Mouse (Mus musculus) kidney, embryonic 15.5 days (tissue): Measurements from ENCODE around the gene Map3k10. TPM values are rescaled to one million over a fixed set of nuclear protein-coding genes. Genes with fewer than 3 reads are reported as not detected.

Experiments used
- ATAC-seq: fragments of 200-750 bp; cut with Nextera tagmentation; replicated peaks from 2 replicates; pipeline ENCODE4 v1.8.0; 2017; ENCODE audit warnings: moderate TSS enrichment; ENCODE audit not compliant: low FRiP score
- H3K27ac ChIP-seq: fragments of 300-500 bp; sonication (generic); 2 replicates; pipeline ENCODE4 v1.5.1; 2015; ENCODE audit warnings: mild to moderate bottlenecking, inconsistent platforms
- H3K27me3 ChIP-seq: fragments of 300-500 bp; sonication (generic); 2 replicates; pipeline ENCODE4 v1.6.1; 2015; ENCODE audit warnings: inconsistent platforms
- H3K36me3 ChIP-seq: fragments of 300-500 bp; sonication (generic); 2 replicates; pipeline ENCODE4 v1.6.1; 2015; ENCODE audit warnings: inconsistent platforms
- H3K4me1 ChIP-seq: fragments of 300-500 bp; sonication (generic); 2 replicates; pipeline ENCODE4 v1.6.1; 2015; ENCODE audit warnings: inconsistent platforms
- H3K4me2 ChIP-seq: fragments of 300-500 bp; sonication (generic); 2 replicates; pipeline ENCODE4 v1.6.1; 2015; ENCODE audit warnings: moderate library complexity, mild to moderate bottlenecking, inconsistent platforms
- H3K4me3 ChIP-seq: fragments of 300-500 bp; sonication (generic); replicated peaks from 2 replicates; pipeline ENCODE4 v1.5.1; 2015; ENCODE audit warnings: mild to moderate bottlenecking, inconsistent platforms
- H3K9ac ChIP-seq: fragments of 300-500 bp; sonication (generic); 2 replicates; pipeline ENCODE4 v1.6.1; 2015; ENCODE audit warnings: mild to moderate bottlenecking, inconsistent platforms
- H3K9me3 ChIP-seq: fragments of 300-500 bp; sonication (generic); replicated peaks from 2 replicates; pipeline ENCODE4 v1.6.1; 2016; ENCODE audit warnings: inconsistent platforms
- WGBS: fragments of 180-500 bp; shearing (Covaris S2); methylation state at CpG from one replicate; pipeline ENCODE4 v1.1.7; 2015; ENCODE audit warnings: mixed read lengths; 5-methylcytosine and 5-hydroxymethylcytosine counted together
- polyA plus RNA-seq: library from polyadenylated mRNA; unstranded; fragments of >200 nt; fragmentation: Nextera tagmentation; extraction: Ambion mirVana; gene quantifications from 2 replicates; pipeline ENCODE4 v1.2.1, GENCODE M21; 2015

Gene Map3k10
- polyA plus RNA-seq = 6.5 and 7.6 TPM in 2 replicates

DNA sequence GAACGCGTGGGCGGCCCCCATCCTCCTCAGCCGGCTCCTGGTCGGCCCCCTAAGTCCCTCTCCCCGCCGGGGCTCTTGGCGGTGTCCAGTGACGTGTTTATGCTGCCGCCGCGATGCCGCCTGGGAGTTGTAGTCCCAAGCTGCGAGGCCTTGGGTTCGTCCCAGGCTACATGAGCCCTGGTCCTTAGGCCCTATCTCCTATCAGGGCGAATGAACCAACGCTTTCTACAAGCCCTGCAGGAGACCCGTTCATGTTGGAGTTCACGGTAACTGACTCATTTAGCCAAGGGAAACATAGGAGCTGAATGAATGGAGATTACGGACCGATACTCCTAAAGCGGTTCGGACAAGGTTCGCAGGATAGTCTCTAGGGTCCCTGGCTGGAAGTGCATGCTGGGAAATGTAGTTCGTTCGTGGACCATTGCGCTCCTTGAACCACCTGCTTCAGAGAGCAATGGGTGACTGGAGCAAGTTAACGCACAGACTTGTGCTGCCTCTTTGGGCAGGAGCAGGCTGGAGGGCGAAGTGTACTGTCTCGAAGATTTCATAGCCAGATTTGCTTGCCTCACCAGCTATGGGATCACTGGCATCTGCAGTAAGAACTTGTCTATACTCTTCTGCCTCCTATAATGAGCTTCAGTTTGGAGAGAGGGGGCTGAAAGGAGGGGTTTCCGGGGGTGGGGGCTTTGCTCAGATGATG is at the start of gene Map3k10:
Map3k10 (minus strand) TSS at position 77 of the 700 bp plus-strand sequence.
- Histone ChIP-seq H3K4me2 (peak within 1 kb of the TSS; percentile 94), H3K4me3 (peak within 1 kb of the TSS; percentile 83), H3K9me3 (no peaks in the 10 kb centered on the region), H3K9ac (peak within 1 kb of the TSS; percentile 76), H3K27me3 (no peaks in the 10 kb centered on the region), H3K36me3 (peaks cover 21% of the 10 kb centered on the region; the same call in 1 of the 2 replicates), H3K4me1 (peaks cover 31% of the 10 kb centered on the region), H3K27ac (peak within 1 kb of the TSS; percentile 94)
- under 1% methylated on average over 31 of the region's 31 CpGs for WGBS
- peak; percentile 98 for ATAC-seq

DNA sequence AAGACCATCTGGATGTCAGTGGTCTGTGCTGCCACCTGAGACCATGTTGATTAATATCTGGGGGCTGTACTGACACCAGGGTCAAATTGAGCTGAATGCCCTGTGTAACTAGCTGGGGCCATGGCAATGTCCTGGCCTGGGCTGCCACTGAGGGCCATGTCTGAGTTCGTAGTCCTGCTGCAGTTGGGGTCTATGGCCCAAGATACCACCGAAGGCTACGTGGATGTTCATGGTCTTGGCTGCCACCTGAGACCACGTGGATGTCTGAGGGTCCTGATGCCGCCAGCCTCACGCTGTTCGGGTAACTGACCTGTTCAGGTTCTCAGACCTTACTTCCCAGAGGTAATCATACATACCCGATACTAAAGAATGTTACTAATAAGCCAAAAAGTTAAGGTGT is 47.6 kb upstream of the Map3k10 start:
- ATAC-seq = no peak
- H3K36me3 ChIP-seq = no peaks in the 10 kb centered on the region
- H3K4me2 ChIP-seq = no peak overlapping the region
- no peaks in the 10 kb centered on the region; the same call in 1 of the 2 replicates for H3K9me3 ChIP-seq
- no peak overlapping the region for H3K27ac ChIP-seq
- no peak overlapping the region for H3K4me3 ChIP-seq
- H3K27me3 ChIP-seq = no peaks in the 10 kb centered on the region
- H3K9ac ChIP-seq = no peak overlapping the region
- 95% methylated on average over 8 of the region's 8 CpGs for WGBS
- H3K4me1 ChIP-seq = peaks cover 3% of the 10 kb centered on the region; the same call in 1 of the 2 replicates

DNA sequence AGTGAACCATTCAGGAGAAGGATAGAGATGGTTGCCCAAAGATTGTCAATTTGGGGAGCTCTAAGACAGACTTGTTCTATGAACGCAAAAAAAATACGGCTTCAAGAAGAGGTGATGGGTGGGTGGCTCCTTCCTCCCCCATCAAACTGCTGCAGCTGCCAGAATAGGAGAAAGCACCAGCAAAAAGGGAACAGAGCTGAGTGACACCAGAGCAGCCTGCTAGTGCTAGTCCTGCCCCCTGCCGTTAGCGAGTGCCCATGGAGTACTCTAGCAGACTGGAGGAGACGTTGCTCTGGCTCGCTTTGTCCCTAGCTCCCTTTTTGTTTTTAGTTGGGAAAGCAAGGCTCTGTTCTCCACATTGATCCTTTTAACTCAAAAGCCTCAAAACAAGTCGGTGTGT is 36.0 kb upstream of the Map3k10 start:
- no peaks in the 10 kb centered on the region for H3K4me1 ChIP-seq
- H3K9me3 ChIP-seq = no peaks in the 10 kb centered on the region
- H3K27me3 ChIP-seq = no peaks in the 10 kb centered on the region
- WGBS = 87% methylated on average over 7 of the region's 7 CpGs
- no peak for ATAC-seq
- H3K27ac ChIP-seq = no peak overlapping the region
- no peak overlapping the region for H3K4me2 ChIP-seq
- no peak overlapping the region for H3K9ac ChIP-seq
- no peaks in the 10 kb centered on the region for H3K36me3 ChIP-seq
- H3K4me3 ChIP-seq = no peak overlapping the region

DNA sequence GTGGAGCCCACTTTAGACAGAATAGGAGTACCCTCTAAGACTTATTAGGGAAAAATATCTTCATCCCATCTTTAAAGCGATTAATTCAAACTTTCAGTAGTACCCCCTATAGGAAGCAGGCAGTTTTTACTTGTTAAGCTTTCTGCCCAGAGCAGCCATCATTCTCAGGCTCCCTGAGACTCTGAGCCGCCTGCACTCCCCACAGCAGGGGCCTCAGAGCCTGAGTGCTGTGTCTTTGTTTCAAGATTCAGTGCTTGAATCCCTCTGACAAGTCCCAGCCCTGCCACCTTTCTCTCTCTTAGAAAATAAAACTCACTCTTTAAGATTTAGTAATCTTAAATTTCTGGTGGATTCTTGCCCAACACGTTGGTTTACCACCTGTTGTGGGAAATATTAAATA is 22.3 kb upstream of the Map3k10 start:
- no peak overlapping the region for H3K9ac ChIP-seq
- no peak overlapping the region for H3K27ac ChIP-seq
- no peak overlapping the region for H3K4me2 ChIP-seq
- no peak overlapping the region for H3K4me3 ChIP-seq
- ATAC-seq = no peak
- 64% methylated on average over 3 of the region's 3 CpGs for WGBS
- no peaks in the 10 kb centered on the region for H3K4me1 ChIP-seq
- H3K36me3 ChIP-seq = no peaks in the 10 kb centered on the region
- H3K27me3 ChIP-seq = no peaks in the 10 kb centered on the region
- H3K9me3 ChIP-seq = no peaks in the 10 kb centered on the region

DNA sequence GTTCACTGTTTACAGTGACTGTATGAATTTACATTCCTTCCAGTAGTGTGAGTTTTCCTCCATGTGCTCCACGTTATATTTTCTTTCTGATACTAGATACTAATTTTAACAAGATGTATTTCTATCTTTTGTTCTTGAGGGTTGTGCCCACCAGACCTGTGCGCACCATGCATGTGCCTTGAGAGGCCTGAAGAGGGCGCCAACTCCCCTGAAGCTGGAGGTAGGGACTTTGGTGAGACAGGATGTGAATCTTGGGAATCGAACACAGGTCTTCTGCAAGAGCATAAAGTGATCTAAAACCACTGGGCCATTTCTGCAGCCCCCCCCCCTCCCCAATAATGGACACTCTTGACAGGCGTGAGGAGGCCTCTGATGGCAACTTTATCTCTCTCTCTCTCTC is 16.7 kb upstream of the Map3k10 start:
- WGBS = 40% methylated on average over 5 of the region's 5 CpGs
- no peak for ATAC-seq

DNA sequence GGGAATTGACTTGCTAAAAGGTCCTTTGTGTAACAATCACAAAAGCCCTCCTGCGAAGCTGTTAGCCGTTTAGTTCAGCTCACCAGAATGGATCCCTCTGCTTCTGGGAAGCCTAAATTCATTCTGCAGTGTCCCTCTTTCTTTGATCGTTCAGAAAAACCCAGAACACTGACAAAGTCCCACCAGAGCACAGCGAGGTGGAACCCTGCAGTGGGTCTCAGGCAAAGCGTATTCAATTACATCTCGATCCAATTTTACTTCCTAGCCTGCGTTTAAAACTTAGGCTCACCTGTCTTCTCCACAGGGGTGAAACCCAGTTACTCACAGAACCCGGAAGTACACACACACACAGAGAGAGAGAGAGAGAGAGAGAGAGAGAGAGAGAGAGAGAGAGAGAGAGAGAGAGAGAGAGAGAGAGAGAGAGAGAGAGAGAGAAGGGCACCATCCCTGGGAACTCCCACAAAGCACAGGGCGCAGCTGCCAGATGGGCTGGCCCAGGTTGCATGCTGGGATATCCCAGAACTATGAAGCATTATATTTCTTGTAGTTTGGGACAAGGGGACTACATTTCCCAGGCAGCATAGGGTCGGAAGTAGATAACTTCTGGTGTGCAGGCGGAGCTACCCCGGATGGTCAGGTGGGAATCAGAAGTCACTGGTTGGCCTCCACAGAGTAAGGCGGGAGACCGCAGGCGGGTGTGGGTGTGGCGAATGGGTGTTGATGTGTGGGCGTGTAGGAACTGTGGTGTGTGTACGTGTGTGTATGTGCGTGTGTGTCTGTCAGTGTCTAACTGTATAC is 14.6 kb upstream of the Map3k10 start, which contains the start of gene Zfp607b:
Zfp607b (plus strand) TSS at position 526 of the 798 bp plus-strand sequence.
- ATAC-seq = peak; percentile 99
- H3K4me3 ChIP-seq = peak within 1 kb of the TSS; percentile 55
- H3K36me3 ChIP-seq = no peaks in the 10 kb centered on the region
- H3K9me3 ChIP-seq = no peaks in the 10 kb centered on the region
- peaks cover 18% of the 10 kb centered on the region for H3K4me1 ChIP-seq
- peak within 1 kb of the TSS; percentile 83 for H3K27ac ChIP-seq
- peak within 1 kb of the TSS; percentile 72 for H3K4me2 ChIP-seq
- 1% methylated on average over 19 of the region's 19 CpGs for WGBS
- no peaks in the 10 kb centered on the region for H3K27me3 ChIP-seq
- H3K9ac ChIP-seq = peak within 1 kb of the TSS; percentile 62

More for the DNA sequence above, 16.7 kb upstream of the Map3k10 start:
- no peak overlapping the region for H3K4me2 ChIP-seq
- H3K27ac ChIP-seq = no peak overlapping the region
- H3K27me3 ChIP-seq = no peaks in the 10 kb centered on the region
- H3K9ac ChIP-seq = no peak overlapping the region
- H3K9me3 ChIP-seq = no peaks in the 10 kb centered on the region
- no peak overlapping the region for H3K4me3 ChIP-seq
- H3K36me3 ChIP-seq = no peaks in the 10 kb centered on the region
- peaks cover 12% of the 10 kb centered on the region for H3K4me1 ChIP-seq

DNA sequence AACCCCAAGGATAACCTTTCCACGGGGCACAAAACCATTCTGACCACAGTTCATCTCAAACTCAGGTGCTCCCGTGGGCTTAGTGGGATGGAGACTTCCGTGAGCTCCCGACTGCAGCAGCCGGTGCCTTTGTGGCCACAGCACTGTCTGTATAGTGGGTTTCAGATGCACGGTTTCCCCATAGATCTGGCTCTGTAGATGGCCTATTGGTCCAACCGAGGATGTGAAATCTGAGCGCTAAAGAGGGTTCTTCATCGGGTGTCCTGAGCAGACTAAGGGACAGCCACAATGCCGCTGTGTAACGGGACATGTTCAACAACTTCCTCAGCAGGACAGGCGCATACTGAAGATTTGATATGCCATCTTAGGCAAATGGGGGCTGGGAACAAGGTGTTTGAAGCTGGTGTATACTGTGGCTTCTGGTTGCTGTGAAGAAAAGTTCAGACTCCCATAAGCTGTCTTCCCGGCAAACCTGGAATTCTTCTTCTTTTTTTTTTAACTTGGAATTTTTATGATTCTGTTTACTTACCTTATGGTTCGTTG is 13.9 kb upstream of the Map3k10 start:
- 33% methylated on average over 14 of the region's 14 CpGs for WGBS
- H3K36me3 ChIP-seq = no peaks in the 10 kb centered on the region
- H3K27ac ChIP-seq = peak overlapping the region; percentile 83; the same call in 1 of the 2 replicates

DNA sequence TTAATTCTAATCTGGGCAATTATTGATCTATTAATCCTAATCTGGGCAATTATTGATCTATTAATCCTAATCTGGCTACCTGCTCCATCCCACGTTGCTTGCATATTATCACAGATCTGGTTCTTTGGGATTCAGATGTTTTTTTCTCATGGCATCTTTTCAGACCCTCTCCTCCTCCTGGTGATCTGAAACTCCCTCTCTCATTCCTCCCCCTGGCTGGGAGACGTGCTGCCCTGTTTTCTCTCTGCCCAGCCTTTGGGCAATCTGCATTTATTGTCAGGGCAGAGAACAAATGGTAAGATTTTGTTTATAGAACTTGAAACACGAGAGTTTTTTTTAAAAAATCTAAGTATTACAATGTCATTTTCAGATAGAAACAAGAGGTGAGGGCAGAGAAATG is 13.4 kb upstream of the Map3k10 start:
- H3K9me3 ChIP-seq = no peaks in the 10 kb centered on the region
- H3K27me3 ChIP-seq = no peaks in the 10 kb centered on the region
- no peak for ATAC-seq
- peaks cover 18% of the 10 kb centered on the region for H3K4me1 ChIP-seq
- no peaks in the 10 kb centered on the region for H3K36me3 ChIP-seq
- H3K4me2 ChIP-seq = peak overlapping the region; percentile 72
- no peak overlapping the region for H3K27ac ChIP-seq
- 0 out of 2 replicates have a peak overlapping the region, but pooled peaks have one; percentile 62 for H3K9ac ChIP-seq
- H3K4me3 ChIP-seq = no peak overlapping the region; the same call in 1 of the 2 replicates
- WGBS = 73% methylated on average over 3 of the region's 3 CpGs

More for the DNA sequence above, 13.9 kb upstream of the Map3k10 start:
- Histone ChIP-seq H3K27me3 (no peaks in the 10 kb centered on the region), H3K9me3 (no peaks in the 10 kb centered on the region), H3K4me1 (peaks cover 18% of the 10 kb centered on the region), H3K9ac (peak overlapping the region; percentile 62), H3K4me3 (peak overlapping the region; percentile 55), H3K4me2 (peak overlapping the region; percentile 72)
- no peak for ATAC-seq

DNA sequence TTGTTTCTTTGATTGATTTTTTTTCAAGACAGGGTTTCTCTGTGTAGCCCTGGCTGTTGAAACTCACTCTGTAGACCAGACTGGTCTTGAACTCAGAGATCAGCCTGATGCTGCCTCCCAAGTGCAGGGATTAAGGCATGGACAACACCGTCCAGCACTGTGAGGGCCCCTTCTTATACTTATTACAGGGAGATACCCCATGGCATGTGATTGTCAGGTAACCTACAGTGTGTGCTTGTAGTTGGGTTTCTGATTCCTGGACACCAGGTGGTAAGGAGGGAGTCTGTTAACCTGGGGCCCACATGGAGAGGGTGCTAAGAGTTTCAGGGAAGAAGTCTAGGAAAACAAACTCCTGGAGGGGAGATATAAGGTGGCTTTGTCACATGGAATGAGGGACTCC is 12.6 kb upstream of the Map3k10 start:
- WGBS = 88% methylated on average over 1 of the region's 1 CpGs
- Histone ChIP-seq H3K36me3 (no peaks in the 10 kb centered on the region), H3K4me3 (no peak overlapping the region), H3K9ac (no peak overlapping the region), H3K9me3 (no peaks in the 10 kb centered on the region), H3K4me2 (no peak overlapping the region), H3K27me3 (no peaks in the 10 kb centered on the region), H3K27ac (no peak overlapping the region), H3K4me1 (peaks cover 18% of the 10 kb centered on the region)
- ATAC-seq = no peak

DNA sequence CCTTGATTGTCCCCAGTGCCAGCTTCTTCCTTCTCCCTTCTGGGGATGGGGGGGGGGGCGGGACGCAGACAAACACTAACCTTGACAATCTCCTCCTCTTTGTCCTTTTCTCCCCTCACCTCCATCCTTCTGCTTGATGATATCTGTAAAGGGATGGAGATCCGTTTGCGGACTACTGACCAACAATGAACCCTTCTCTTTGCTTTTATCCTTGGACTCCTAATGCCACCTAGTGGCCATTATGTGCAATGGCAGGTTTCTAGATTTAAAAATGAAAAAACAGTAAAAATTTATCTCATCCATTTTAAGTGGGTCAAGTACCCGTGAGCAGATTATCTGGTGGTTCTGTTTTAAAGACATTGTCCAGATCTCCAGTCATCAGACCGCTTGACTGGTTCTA is 11.3 kb upstream of the Map3k10 start:
- no peaks in the 10 kb centered on the region for H3K9me3 ChIP-seq
- H3K36me3 ChIP-seq = no peaks in the 10 kb centered on the region
- no peak overlapping the region for H3K9ac ChIP-seq
- no peak overlapping the region for H3K27ac ChIP-seq
- H3K4me2 ChIP-seq = peak overlapping the region; percentile 25; the same call in 1 of the 2 replicates
- no peak for ATAC-seq
- H3K4me1 ChIP-seq = peaks cover 18% of the 10 kb centered on the region
- H3K4me3 ChIP-seq = no peak overlapping the region
- WGBS = 0% methylated on average over 6 of the region's 6 CpGs
- H3K27me3 ChIP-seq = no peaks in the 10 kb centered on the region

DNA sequence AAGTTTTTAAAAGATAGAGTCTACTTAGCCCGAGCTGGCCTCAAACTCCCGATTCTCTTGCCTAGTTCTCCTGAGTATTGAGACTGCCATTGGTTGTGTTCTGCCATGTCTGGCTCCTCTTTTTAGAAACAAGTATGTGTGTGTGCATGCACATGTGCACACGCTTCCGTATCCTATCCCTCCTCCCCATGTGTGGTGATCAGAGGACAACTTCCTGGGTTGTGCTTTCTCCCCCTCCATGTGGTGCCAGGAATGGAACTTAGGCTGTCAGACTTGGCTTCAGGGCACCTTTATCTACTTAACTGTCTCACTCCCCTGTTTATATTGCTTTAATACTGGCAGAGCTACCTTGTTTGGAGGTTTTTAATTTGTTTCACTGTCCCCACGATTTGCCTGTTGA is 10.8 kb upstream of the Map3k10 start:
- Histone ChIP-seq H3K4me1 (peaks cover 17% of the 10 kb centered on the region), H3K27ac (no peak overlapping the region), H3K4me2 (peak overlapping the region; percentile 25; the same call in 1 of the 2 replicates), H3K36me3 (no peaks in the 10 kb centered on the region), H3K27me3 (no peaks in the 10 kb centered on the region), H3K9ac (no peak overlapping the region), H3K4me3 (no peak overlapping the region), H3K9me3 (no peaks in the 10 kb centered on the region)
- 38% methylated on average over 5 of the region's 5 CpGs for WGBS
- ATAC-seq = no peak

DNA sequence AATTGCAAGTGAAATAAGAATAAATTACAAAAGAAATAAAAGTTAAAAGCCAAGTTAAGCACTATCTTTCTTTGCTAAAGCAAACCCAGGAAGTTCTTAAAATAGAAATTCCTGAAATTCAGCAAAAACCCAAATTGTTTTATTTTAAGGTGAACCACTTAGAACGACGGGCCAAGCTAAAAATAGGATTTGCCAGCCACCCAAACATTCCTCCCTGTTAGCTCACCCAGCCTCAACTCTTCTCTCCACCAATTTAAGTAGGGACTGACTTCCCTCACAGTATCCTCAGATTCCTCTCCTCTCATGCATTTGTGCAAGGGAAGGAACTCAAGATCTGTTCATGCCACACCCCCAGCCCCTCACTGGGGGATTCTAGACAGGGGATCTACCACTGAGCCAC is 8.8 kb upstream of the Map3k10 start:
- Histone ChIP-seq H3K4me1 (peaks cover 8% of the 10 kb centered on the region), H3K27me3 (no peaks in the 10 kb centered on the region), H3K27ac (no peak overlapping the region), H3K9ac (no peak overlapping the region), H3K9me3 (no peaks in the 10 kb centered on the region), H3K36me3 (no peaks in the 10 kb centered on the region), H3K4me2 (no peak overlapping the region), H3K4me3 (no peak overlapping the region)
- no peak for ATAC-seq
- 64% methylated on average over 2 of the region's 2 CpGs for WGBS
